Mouse (Mus musculus) spleen, embryonic (tissue): ENCODE data around the gene Sp2.

Experiments
- CTCF ChIA-PET: fragments of 350-600 bp; sonication (Branson Sonifier 250); formaldehyde crosslinking; loops from one replicate; lab custom pipeline; 2022; lab: Charles Lee

Gene Sp2

GRCm38 (mm10) chr11:96982859-96983258, at the start of gene Sp2:
Gene Sp2, minus strand, starts transcription at chr11:96982959.
- CTCF ChIA-PET: interaction anchor here (1.1 to 2.8 kb wide), 2 partner anchors 39 to 41 kb away, joined by 4 to 22 read pairs; no protein-coding TSS in a partner anchor

GRCm38 (mm10) chr11:97032499-97032898, 49.7 kb upstream of the Sp2 start:
- CTCF ChIA-PET: no interaction called here

DNA sequence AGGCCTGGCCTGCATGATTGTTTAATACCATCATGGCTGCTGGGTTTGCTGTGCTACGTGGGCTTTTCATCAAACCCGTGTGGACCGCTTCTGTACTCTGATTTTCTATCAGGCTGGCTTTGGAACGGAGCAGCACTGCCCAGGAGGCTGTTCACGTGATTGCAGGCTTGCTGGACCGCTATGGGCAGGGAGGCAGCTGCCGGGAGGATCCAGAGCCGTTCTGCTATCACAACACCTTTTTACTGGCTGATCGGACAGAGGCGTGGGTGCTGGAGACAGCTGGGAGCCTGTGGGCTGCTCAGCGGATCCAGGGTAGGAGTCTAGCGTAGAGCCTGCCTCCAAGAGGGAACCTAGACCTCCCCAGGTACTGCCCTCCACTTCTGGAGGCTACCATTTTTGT, 49.2 kb upstream of the Sp2 start:
- CTCF ChIA-PET: no interaction called here

DNA sequence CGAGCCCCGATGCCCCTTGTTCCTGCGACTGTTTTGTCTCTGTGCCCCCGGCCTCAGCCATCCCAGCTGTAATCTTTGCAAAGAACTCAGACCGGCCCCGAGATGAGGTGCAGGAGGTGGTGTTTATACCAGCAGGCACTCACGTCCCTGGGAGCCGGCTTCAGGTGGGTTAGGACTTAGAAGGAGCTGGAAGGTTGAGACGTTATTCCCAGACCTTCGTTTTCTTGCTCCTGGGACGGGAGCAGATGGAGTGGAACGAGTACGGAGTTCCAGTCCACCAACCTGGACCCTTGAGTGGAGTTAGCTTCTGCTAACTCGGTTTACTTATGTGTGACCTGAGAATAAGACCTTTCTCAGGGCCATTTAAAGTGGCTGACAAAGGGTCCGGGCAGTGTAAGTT, 47.7 kb upstream of the Sp2 start:
- CTCF ChIA-PET: interaction anchor here (0.6 to 1.2 kb wide), 3 partner anchors 10 to 93 kb away, joined by 3 to 5 read pairs (median 3); no protein-coding TSS in a partner anchor

DNA sequence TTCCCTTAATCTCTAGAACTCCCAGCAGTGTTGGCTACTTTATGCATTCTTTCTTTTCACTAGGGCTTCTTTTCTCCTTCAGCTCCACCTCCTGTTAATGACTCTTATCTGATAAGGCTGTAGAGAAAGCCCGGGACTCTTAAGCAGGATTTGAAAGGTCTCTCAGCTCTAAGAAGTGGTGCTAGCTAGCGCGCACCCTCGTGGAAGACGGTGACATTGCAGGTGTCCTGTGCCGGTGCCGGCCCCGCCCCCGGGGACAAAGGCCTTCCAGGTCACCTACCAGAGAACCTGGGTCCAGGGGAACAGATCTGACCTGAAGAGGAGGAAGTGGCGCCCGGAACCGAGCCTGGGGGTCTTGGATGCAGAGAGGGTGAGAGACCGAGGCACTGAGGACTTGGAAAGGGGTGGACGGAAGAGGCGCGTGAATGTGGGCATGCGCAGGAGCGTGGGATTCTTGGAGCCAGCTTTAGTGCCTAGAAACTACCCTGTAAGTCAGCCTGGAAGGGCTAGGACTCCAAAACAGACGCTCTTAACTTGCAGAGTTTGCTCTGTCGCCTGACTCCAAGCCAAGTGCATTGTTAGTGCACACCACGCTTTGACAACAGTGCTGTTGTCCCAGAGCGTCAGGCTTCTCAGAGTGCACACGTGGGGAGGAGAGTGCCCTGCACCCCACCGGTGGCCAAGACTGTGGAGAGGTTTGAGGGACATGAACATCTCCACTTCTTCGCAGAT, 47.1 kb upstream of the Sp2 start, which contains the start of gene Scrn2:
Gene Scrn2 (plus strand): TSS at position 253 of the 732 bp plus-strand sequence.
- CTCF ChIA-PET: interaction anchor here (0.6 to 1.2 kb wide), 3 partner anchors 10 to 93 kb away, joined by 3 to 5 read pairs (median 3); no protein-coding TSS in a partner anchor

DNA sequence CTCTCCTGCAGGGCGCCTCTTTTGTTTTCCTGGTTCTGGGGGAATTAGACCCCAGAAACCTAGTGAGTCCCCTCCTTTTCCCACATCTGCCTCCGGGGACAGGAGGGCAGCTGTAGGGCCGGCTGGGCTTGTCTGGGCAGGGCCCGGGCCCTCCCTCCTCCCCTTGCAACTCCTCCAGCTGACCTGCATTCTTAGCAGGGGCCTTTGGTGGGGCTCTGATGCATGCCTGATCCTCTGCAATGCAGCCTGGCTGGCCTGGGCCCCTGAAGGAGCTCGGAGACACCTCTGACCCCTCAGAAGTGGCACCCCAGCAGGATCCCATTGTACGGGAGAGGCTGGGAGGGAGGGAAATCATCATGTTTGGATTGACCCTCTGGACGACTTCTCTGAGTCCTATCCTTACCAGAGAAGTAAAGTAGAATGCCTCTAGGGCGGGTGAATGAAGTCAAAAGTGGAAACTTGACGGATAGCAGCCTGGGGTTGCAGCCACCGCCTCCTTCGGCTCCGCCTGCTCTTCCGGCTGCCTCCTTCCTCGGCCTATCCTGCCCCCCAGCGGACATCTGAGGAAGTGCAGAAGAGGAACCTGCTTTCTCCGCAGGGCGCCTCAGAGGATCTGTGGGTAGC, 43.1 kb upstream of the Sp2 start:
- CTCF ChIA-PET: interaction anchor here (0.6 kb wide), 1 partner anchor 174 kb away, joined by 3 read pairs; no protein-coding TSS in a partner anchor

DNA sequence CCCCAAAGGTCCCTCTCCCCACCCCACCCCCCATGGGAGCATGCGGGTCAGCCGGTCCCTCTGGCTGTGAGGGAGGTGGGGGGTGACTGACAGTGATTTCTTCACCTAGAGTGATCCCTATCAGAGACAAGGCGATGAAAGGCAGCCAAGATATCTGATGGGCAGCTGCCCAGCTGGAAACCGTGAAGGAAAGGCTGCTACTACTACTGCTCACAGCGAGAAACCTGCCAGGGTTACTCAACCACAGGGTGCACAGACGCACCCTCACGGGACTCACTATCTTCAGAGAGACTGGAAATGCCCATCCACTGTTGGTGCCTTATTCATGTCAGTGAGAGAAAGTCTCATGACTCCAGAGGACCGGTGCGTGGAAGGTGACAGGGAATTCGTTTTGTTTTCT, 42.2 kb upstream of the Sp2 start:
- CTCF ChIA-PET: interaction anchor here (1.4 to 1.6 kb wide), 2 partner anchors 41 to 43 kb away, joined by 4 read pairs; no protein-coding TSS in a partner anchor

- CTCF ChIA-PET: interaction anchor here (0.5 to 3.3 kb wide), 8 partner anchors 16 to 334 kb away, joined by 3 to 22 read pairs (median 4); partner anchors contain the start of gene Sp2
Measured at GRCm38 (mm10) chr11:97021873-97022484, 39.2 kb upstream of the Sp2 start.

- CTCF ChIA-PET: interaction anchor here (0.5 to 3.3 kb wide), 11 partner anchors 17 to 1942 kb away, joined by 3 to 22 read pairs (median 5); partner anchors contain the start of gene Sp2
Measured at GRCm38 (mm10) chr11:97021121-97021765, 38.5 kb upstream of the Sp2 start.

GRCm38 (mm10) chr11:97019345-97019708, 36.6 kb upstream of the Sp2 start:
- CTCF ChIA-PET: interaction anchor here (0.7 to 1.2 kb wide), 2 partner anchors 20 to 38 kb away, joined by 3 read pairs; no protein-coding TSS in a partner anchor

DNA sequence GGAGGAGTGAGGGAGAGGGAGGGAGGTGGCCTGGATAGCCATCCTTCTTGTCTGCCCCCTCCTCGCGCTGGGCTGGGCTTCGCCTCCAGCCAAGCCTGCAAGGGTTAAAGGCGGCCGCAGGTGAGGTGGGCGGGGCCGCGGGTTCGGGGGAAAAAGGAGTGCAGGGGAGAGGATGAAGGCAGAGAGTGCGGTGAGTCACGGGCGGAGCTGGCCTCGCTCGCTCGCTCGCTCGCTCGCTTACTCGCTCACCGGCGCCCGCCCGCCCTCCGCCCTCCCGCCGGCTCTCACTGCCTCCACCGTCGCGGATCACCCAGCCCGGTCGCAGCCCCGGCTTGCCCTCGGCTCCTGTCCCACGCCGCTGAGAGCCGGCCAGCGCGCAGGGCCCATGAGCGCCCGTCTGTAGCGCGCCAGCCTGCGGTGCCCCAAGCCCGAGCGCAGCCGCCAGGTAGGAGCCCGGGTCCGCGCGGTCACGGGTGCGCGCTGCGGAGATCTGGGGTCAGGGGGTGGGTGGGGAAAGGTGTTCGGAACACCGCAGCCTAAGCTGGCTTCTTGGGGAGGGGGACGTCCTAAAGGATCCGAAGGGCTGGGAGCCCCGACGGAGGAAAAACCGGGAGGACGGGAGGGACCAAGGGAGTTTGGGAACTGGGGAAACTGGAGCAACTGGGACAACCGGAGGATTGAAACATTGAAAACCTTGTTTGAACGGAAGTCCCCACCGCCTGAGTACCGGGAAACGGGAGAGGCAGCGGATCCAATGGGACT, 36.0 kb upstream of the Sp2 start:
- CTCF ChIA-PET: interaction anchor here (0.9 to 1.2 kb wide), 2 partner anchors 12 to 38 kb away, joined by 3 read pairs; no protein-coding TSS in a partner anchor

DNA sequence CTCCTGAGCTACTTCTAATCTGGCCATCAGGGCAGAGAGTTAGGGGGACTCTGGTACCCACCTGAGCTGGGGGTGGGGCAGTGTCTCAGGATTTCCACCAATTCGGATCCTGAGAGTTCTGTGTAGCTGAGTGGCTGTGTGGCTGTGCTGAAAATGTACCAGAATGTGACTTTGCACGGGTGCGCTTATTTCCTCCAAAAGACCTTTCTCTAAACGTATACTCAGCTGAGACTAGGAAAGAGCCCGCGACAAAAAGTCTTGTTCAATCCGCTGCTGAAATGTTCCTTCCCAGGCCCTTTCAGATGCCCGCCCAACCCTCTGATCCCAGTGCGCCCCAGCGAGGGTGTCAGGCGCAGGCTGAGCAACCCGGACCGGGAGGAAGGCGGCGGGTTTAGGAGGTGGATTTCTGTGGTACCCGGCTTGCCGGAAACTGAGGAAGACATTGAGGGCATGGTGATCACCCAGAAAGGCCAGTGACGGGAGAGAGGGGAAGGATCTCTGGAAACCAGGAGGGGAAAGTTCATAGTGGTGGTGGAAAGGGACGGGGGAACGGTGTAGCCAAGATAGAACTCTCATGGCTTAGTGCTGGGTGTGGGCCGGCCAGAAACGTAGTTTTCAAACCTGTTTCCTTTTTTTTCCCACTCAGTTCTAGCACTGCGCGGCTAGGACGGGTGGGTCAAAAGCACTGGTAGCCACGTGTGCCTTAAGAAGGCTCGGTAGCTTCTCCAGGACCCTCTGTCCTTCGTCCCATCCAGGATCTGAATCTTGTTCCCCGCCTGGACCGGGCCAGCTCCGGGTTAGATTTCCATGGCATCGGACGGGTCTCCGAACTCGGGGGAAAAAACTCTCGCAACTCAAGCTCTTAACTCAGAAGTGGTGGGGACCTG, 35.2 kb upstream of the Sp2 start:
- CTCF ChIA-PET: interaction anchor here (0.9 kb wide), 1 partner anchor 11 kb away, joined by 3 read pairs; no protein-coding TSS in a partner anchor

DNA sequence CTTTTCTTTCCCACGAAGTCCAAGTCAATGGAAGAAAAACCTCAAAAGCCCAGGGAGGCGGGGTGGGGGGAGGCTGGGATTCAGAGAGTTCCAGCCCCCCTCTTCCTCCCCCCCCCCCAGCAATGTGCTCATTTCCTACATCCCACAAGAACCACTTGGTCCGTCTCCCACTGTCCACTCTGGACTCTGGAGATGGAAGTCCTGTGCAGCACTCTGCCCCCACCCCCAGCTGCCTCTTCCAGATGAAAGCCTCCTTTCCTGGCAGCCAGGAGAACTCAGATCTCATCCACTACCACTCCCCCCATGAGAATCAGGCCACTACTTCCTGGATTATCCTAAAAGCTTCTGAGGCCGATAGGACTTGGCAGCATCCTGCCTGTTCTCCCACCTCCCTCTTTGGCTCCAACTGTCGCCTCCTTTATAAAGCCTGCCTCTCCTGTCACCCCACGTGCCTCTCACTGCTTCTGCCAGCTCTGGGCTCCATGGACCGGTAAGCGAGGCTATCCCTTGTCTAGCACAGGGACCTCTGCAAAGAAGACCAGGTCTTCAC, 30.4 kb upstream of the Sp2 start, which contains the start of gene Sp6:
Gene Sp6 (plus strand): TSS at position 274 of the 550 bp plus-strand sequence.
- CTCF ChIA-PET: interaction anchor here (0.6 kb wide), 1 partner anchor 46 kb away, joined by 4 read pairs; no protein-coding TSS in a partner anchor

- CTCF ChIA-PET: no interaction called here
Measured at GRCm38 (mm10) chr11:97009198-97009790, 26.5 kb upstream of the Sp2 start.

GRCm38 (mm10) chr11:97007093-97007794, 24.5 kb upstream of the Sp2 start:
- CTCF ChIA-PET: interaction anchor here (1.0 kb wide), 1 partner anchor 11 kb away, joined by 3 read pairs; no protein-coding TSS in a partner anchor

DNA sequence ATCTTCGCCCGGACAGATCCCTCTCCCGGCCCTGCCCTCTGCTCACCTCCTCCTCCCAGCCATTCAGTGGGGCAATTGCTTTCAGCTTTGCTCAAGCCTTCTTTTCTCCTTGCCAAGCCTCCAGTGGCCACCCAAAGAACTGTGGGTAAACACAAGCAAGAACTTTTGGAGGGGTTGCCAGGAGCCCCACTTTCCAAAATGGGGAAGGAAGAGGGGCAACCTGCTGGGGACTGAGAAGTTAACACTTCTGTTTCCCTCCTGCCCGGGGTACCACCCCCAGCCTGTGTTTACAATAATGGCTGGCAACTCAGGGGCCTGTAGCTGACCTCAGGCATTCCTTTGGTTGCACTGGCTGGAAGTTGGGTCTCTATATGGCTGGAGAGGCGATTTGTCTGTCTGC, 20.4 kb upstream of the Sp2 start:
- CTCF ChIA-PET: no interaction called here

DNA sequence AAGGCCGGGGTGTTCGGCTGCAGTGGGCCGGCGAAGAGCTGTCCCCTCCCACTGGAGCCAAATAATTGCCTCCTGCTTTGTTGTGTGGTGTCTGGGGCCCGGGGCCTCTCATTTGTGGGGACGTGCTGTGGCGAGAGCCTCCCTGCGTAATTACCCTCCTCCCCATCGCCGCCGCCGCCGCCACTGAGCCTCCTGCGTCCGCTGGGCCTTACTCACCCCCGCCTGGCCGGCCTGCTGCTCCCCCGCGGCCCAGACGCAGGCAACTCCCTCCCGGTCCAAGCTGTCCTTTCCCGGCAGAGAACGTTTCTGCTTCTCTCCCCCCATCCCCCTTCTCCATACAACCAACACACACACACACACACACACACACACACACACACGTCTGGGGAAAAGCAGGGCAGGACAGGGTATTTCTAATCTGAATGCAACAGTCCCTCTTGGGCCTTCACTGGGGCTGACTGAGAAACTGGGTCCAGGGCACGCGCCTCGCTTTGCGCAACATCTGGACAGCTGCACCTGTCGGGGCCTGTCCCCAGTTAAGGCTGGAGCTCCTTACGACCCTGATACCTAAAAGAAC, 14.7 kb upstream of the Sp2 start:
- CTCF ChIA-PET: interaction anchor here (1.0 to 1.1 kb wide), 2 partner anchors 12 to 24 kb away, joined by 3 read pairs; no protein-coding TSS in a partner anchor
